Mouse (Mus musculus) frontal cortex, postnatal 36 days (tissue): Measurements from ENCODE around the gene Kirrel3.

Experiments used
- DNase-seq, 2 experiments: peaks; one replicate each; pipeline ENCODE4 v3.0.0; 2022; ENCODE audit warnings: low spot score in 2 of 2

The Kirrel3 gene

DNA sequence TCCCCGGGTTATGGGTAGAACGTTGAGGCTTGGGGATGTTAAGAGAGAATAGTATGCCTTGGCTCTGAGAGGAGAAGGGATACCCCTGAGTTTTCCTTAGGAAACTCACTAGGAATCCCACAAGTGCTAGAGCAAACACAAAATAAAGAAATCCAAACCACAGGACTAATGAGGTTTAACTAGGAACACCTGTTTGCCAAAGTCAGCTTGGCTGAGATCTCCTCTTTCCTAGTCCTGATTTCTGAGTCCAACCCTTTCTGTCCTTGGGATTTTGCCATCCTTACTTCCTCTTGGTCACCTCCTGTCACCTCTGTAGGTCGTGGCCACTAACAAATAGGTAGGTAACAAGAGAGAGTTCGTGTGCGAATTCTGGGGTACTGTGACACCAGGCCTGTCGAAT, 540.6 kb downstream of the Kirrel3 start:
- DNase-seq: no peak

- peak in 1 of 2 experiments; percentile 20 for DNase-seq
Measured at GRCm38 (mm10) chr9:35026897-35027311, 541.2 kb downstream of the Kirrel3 start.

DNA sequence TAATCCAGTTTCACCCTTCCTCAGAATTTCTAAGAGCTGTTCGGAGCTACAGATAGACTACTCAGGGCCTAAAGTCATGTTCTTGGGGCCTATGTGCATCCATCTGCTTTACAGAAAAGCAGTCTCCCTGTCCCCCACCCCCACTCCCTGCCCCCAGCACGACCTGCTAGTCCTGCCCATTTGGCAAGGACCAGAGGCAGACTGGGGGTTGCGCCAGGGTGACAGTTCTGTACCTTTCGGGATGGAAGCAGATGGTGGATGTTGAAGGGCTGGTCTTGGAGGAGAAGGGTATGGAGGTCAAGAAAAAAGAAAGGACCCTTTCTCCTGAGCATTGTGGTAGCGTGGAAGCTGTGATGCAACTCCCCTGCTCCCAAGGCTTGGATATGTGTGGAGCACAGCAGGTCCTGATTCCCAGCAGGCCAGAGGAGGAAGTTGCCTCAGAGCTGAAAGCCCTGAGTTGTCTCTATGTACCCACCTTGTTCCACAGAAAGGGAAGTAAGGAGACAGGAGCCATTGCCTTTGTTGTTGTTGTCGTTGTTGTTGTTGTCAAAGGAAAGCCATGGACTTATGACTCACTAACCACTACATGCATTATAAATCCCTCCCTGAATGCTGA, 541.8 kb downstream of the Kirrel3 start:
- DNase-seq: no peak

GRCm38 (mm10) chr9:35030823-35031222, 545.1 kb downstream of the Kirrel3 start:
- no peak for DNase-seq

GRCm38 (mm10) chr9:35032457-35032856, 546.8 kb downstream of the Kirrel3 start:
- DNase-seq: no peak

DNA sequence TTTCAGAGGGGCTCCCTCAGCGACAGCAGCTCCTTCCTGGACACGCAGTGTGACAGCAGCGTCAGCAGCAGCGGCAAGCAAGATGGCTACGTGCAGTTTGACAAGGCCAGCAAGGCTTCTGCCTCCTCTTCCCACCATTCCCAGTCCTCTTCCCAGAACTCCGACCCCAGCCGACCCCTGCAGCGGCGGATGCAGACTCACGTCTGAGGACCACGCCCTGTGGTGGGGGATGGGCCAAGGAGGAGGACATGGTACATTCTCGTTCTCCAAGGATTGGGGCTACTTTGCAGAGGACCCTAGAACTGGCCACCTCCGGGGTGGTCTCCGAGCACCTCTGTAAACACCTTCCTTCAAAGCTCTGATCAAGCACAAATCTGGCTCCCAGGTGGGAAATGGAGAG, 549.4 kb downstream of the Kirrel3 start:
- no peak for DNase-seq

GRCm38 (mm10) chr9:35038922-35039586, 553.4 kb downstream of the Kirrel3 start:
- DNase-seq: no peak

DNA sequence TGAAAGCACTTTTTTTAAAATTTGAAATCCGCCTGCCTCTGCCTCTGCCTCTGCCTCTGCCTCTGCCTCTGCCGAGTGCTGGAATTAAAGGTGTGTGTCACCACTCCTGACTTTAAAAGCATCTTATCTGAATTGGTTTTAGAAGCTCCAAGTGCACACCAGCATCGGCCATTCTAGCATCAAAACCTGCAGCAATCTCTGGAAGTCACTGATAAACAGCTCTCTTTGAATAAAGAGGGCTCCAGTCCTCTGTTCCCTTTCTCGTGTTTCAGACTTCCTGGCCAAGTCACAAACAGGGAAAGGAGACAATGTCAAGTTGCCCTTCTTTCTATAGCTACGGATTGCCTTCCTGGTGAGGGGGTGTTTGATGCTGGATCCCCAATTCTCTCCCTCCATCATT, 554.2 kb downstream of the Kirrel3 start:
- DNase-seq: no peak

DNA sequence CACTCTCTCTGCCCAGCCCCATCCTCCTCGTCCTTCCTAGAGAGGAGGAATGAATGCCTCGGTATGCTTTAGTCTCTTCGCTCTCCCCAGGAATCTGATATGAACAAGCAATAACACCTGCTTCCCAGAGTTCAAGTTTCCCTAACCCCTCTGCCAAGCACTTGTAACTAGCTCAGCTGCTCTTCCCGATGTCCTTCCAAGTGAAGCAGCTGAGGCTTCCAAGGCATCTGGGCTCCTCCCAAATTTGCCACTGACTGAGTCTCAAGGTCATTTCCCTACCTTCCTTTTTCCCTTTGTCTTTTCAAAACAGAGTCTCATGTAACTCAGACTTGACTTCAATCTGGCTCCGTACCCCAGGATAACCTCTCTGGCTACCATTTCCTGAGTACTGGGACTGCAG, 555.8 kb downstream of the Kirrel3 start:
- no peak for DNase-seq

DNA sequence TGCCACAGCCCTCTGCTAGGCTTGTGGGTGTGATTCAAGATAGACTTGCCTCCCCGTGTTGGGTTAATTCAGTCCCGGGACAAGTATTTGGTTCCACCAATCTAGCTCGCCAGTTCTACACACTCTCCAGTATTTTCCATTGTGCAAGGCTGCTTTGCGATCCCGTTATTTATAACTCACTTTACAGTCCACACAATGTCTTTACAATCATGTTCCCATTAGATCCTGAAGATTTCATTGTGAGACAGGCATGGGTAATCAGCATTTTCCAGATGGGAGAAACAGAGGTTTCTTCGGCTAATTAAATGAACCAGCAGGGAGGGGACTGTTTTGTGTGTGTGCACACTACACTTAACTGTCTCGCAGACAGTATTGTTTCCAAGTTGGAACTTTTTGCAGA, 557.9 kb downstream of the Kirrel3 start:
- DNase-seq: no peak

- no peak for DNase-seq
Measured at GRCm38 (mm10) chr9:35044458-35044857, 558.8 kb downstream of the Kirrel3 start.

- no peak for DNase-seq
Measured at GRCm38 (mm10) chr9:35045031-35045531, 559.4 kb downstream of the Kirrel3 start.

- no peak for DNase-seq
Measured at GRCm38 (mm10) chr9:35045756-35046155, 560.1 kb downstream of the Kirrel3 start.

DNA sequence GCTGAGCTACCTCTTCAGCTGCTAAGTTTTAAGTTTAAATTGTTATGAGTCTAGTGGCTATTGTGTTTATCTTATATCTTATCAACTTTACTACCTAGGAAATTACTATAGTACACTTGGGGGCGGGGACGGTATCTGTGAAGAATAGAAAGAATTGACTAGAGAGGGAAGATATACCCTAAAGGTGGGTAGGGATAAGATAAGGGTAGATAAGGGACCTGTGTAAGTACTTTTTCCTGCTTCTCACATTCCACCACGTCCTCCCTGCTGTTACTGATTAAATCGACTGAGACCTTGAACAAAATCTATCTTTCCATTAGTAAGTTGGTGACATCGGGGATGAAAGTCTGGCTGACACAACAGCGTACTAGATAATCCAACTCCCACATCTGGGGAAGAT, 562.8 kb downstream of the Kirrel3 start:
- no peak for DNase-seq

DNA sequence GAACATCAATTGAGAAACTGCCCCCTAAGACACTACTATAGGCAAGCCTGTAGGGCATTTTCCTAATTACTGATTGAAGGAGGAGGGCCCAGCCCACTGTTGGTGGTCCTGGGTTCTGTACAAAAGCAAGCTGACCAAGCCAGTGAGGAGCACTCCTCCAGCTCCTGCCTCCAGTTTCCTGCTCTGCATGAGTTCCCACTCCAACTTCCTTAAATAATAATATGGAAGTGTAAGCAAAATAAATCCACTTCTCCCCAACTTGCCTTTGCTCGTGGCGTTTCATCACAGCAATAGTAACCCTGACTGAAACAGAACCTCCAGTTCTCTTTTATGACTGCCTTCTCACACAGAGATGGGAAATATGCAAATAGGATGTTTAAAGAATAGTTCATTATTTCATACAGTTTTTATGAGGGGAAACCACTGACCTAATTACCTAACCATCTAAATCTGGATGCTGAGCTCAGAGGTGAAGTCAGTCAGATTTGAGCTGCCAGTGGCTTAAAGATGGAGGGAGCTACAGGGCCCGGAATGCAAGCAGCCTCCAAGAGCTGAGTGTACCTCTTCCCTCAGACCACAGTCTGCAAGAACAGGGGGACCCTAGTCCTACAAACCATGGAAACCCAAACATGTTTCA, 564.3 kb downstream of the Kirrel3 start:
- DNase-seq: no peak

DNA sequence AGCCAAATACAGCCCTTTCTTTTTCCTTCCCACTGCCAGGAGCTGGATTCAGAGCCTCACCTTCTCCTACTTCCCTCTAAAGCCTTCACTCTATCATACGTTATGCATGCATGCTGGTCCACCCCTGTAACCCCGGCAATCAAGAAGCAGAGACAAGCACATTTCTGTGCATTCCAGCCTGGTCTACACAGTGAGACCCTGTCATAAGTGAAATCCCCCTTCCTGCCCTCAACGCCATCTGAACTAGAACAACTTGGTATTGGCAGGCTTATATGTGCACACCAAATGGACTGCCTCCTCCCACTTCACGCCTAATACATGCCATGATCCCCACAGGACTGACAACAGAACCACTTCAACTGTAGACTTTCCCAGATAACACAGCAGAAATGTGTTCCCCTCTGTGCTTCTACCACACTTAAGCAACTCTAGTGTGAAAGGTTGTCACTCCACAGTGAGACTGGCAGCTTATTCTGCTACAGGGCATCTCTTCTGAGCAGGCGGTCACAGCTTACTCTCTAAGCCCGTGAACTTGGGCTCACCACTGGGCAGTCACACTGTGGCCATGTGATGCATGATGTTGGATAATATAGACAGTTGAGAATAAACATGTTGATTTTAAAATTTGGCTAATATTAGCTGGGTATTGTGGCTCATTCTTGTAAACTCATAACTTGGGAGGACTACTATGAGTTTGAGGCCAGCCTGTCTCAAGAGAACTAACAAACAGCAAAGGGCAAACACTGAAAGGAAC, 565.2 kb downstream of the Kirrel3 start:
- DNase-seq: no peak

DNA sequence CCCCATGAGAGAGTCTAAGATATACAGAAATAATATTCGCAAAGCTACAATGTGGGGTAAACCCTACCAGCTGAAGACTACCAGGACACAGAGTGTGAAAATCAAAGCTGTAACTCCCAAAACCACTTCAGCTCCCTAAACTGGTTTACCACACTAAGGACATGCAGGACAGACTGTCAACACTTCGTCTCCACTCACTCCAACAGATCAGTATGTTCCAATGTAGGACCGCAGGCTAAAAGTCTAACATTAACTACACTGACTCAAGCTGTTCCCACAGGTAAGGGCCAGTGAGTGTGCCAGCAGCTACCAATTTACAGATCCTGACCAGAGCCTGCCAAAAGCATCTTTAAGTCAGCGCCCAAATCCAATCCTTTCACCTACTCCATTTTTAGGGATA, 566.0 kb downstream of the Kirrel3 start:
- no peak for DNase-seq

GRCm38 (mm10) chr9:35052671-35053070, 567.0 kb downstream of the Kirrel3 start:
- no peak for DNase-seq

- DNase-seq: no peak
Measured at GRCm38 (mm10) chr9:35053081-35053480, 567.4 kb downstream of the Kirrel3 start.

- DNase-seq: peak in 1 of 2 experiments; percentile 3
Measured at GRCm38 (mm10) chr9:35053669-35054068, 568.0 kb downstream of the Kirrel3 start.

GRCm38 (mm10) chr9:35055528-35056330, 570.0 kb downstream of the Kirrel3 start:
- peak in 1 of 2 experiments; percentile 0 for DNase-seq
